Mouse (Mus musculus): Measurements from ENCODE around the gene Gm20683.

Gm20683 gene

GRCm38 (mm10) chr17:25867836-25868600 is 26.5 kb upstream of the Gm20683 start:
- Histone ChIP-seq H3K27me3 (ENCODE audit: control insufficient read depth, insufficient read depth, low read length, poor library complexity, severe bottlenecking) (no peaks in the 10 kb centered on the region), H3K36me3 (ENCODE audit: control insufficient read depth, insufficient read depth, low read length, poor library complexity, severe bottlenecking) (no peaks in the 10 kb centered on the region; the same call in 1 of the 2 replicates)
- peak; percentile 20 for DNase-seq (ENCODE audit: low read depth, low spot score)

- no peak for DNase-seq (ENCODE audit: low read depth, low spot score)
- H3K27me3 ChIP-seq (ENCODE audit: control insufficient read depth, insufficient read depth, low read length, poor library complexity, severe bottlenecking): no peaks in the 10 kb centered on the region
- no peaks in the 10 kb centered on the region; the same call in 1 of the 2 replicates for H3K36me3 ChIP-seq (ENCODE audit: control insufficient read depth, insufficient read depth, low read length, poor library complexity, severe bottlenecking)
These were observed 25.9 kb upstream of the Gm20683 start for GRCm38 (mm10) chr17:25867509-25867835.

- H3K27me3 ChIP-seq (ENCODE audit: control insufficient read depth, insufficient read depth, low read length, poor library complexity, severe bottlenecking): no peaks in the 10 kb centered on the region
- H3K36me3 ChIP-seq (ENCODE audit: control insufficient read depth, insufficient read depth, low read length, poor library complexity, severe bottlenecking): no peaks in the 10 kb centered on the region; the same call in 1 of the 2 replicates
- no peak for DNase-seq (ENCODE audit: low read depth, low spot score)
These were observed 24.6 kb upstream of the Gm20683 start for GRCm38 (mm10) chr17:25866172-25866571.

GRCm38 (mm10) chr17:25865288-25865687 is 23.7 kb upstream of the Gm20683 start:
- no peak for DNase-seq (ENCODE audit: low read depth, low spot score)
- H3K36me3 ChIP-seq (ENCODE audit: control insufficient read depth, insufficient read depth, low read length, poor library complexity, severe bottlenecking): no peaks in the 10 kb centered on the region; the same call in 1 of the 2 replicates
- no peaks in the 10 kb centered on the region for H3K27me3 ChIP-seq (ENCODE audit: control insufficient read depth, insufficient read depth, low read length, poor library complexity, severe bottlenecking)

GRCm38 (mm10) chr17:25864311-25864710 is 22.7 kb upstream of the Gm20683 start:
- H3K27me3 ChIP-seq (ENCODE audit: control insufficient read depth, insufficient read depth, low read length, poor library complexity, severe bottlenecking): no peaks in the 10 kb centered on the region

GRCm38 (mm10) chr17:25863681-25864080 is 22.1 kb upstream of the Gm20683 start:
- DNase-seq (ENCODE audit: low read depth, low spot score): no peak
- Histone ChIP-seq H3K36me3 (ENCODE audit: control insufficient read depth, insufficient read depth, low read length, poor library complexity, severe bottlenecking) (no peaks in the 10 kb centered on the region; the same call in 1 of the 2 replicates), H3K27me3 (ENCODE audit: control insufficient read depth, insufficient read depth, low read length, poor library complexity, severe bottlenecking) (no peaks in the 10 kb centered on the region)

More at GRCm38 (mm10) chr17:25864311-25864710, 22.7 kb upstream of the Gm20683 start:
- no peaks in the 10 kb centered on the region; the same call in 1 of the 2 replicates for H3K36me3 ChIP-seq (ENCODE audit: control insufficient read depth, insufficient read depth, low read length, poor library complexity, severe bottlenecking)
- no peak for DNase-seq (ENCODE audit: low read depth, low spot score)

- no peak for DNase-seq (ENCODE audit: low read depth, low spot score)
- no peaks in the 10 kb centered on the region; the same call in 1 of the 2 replicates for H3K36me3 ChIP-seq (ENCODE audit: control insufficient read depth, insufficient read depth, low read length, poor library complexity, severe bottlenecking)
- H3K27me3 ChIP-seq (ENCODE audit: control insufficient read depth, insufficient read depth, low read length, poor library complexity, severe bottlenecking): no peaks in the 10 kb centered on the region
These were observed 20.4 kb upstream of the Gm20683 start for GRCm38 (mm10) chr17:25861704-25862612.

- DNase-seq (ENCODE audit: low read depth, low spot score): peak; percentile 95
These were observed 19.5 kb upstream of the Gm20683 start, which contains the start of gene Wdr90 for GRCm38 (mm10) chr17:25860832-25861703. Gene Wdr90, minus strand, starts transcription at chr17:25861501.

GRCm38 (mm10) chr17:25860229-25860628 is 18.7 kb upstream of the Gm20683 start:
- H3K36me3 ChIP-seq (ENCODE audit: control insufficient read depth, insufficient read depth, low read length, poor library complexity, severe bottlenecking): no peaks in the 10 kb centered on the region; the same call in 1 of the 2 replicates
- no peak for DNase-seq (ENCODE audit: low read depth, low spot score)
- H3K27me3 ChIP-seq (ENCODE audit: control insufficient read depth, insufficient read depth, low read length, poor library complexity, severe bottlenecking): no peaks in the 10 kb centered on the region

More at GRCm38 (mm10) chr17:25860832-25861703, 19.5 kb upstream of the Gm20683 start, which contains the start of gene Wdr90:
- H3K27me3 ChIP-seq (ENCODE audit: control insufficient read depth, insufficient read depth, low read length, poor library complexity, severe bottlenecking): no peaks in the 10 kb centered on the region
- H3K36me3 ChIP-seq (ENCODE audit: control insufficient read depth, insufficient read depth, low read length, poor library complexity, severe bottlenecking): no peaks in the 10 kb centered on the region; the same call in 1 of the 2 replicates

- DNase-seq (ENCODE audit: low read depth, low spot score): peak; percentile 92
- H3K27me3 ChIP-seq (ENCODE audit: control insufficient read depth, insufficient read depth, low read length, poor library complexity, severe bottlenecking): no peaks in the 10 kb centered on the region
- H3K36me3 ChIP-seq (ENCODE audit: control insufficient read depth, insufficient read depth, low read length, poor library complexity, severe bottlenecking): peaks cover 5% of the 10 kb centered on the region
These were observed 2.9 kb upstream of the Gm20683 start, which contains the start of gene Rhot2 for GRCm38 (mm10) chr17:25844396-25844901. Gene Rhot2, minus strand, starts transcription at chr17:25844851.

- Histone ChIP-seq H3K27me3 (ENCODE audit: control insufficient read depth, insufficient read depth, low read length, poor library complexity, severe bottlenecking) (no peaks in the 10 kb centered on the region), H3K36me3 (ENCODE audit: control insufficient read depth, insufficient read depth, low read length, poor library complexity, severe bottlenecking) (peaks cover 5% of the 10 kb centered on the region)
- no peak for DNase-seq (ENCODE audit: low read depth, low spot score)
These were observed 2.3 kb upstream of the Gm20683 start for GRCm38 (mm10) chr17:25843636-25844395.

GRCm38 (mm10) chr17:25843122-25843521 is 1.6 kb upstream of the Gm20683 start:
- H3K36me3 ChIP-seq (ENCODE audit: control insufficient read depth, insufficient read depth, low read length, poor library complexity, severe bottlenecking): peaks cover 5% of the 10 kb centered on the region
- no peak for DNase-seq (ENCODE audit: low read depth, low spot score)
- H3K27me3 ChIP-seq (ENCODE audit: control insufficient read depth, insufficient read depth, low read length, poor library complexity, severe bottlenecking): no peaks in the 10 kb centered on the region

GRCm38 (mm10) chr17:25842509-25842908 is 946 bp upstream of the Gm20683 start:
- Histone ChIP-seq H3K27me3 (ENCODE audit: control insufficient read depth, insufficient read depth, low read length, poor library complexity, severe bottlenecking) (no peaks in the 10 kb centered on the region), H3K36me3 (ENCODE audit: control insufficient read depth, insufficient read depth, low read length, poor library complexity, severe bottlenecking) (peaks cover 5% of the 10 kb centered on the region)
- no peak for DNase-seq (ENCODE audit: low read depth, low spot score)

All from splenic B cell, adult 2 months (primary cell).